ENCODE assay signal across 24 mouse cellular contexts in genomic region chr10:123692186-123692925, GRCm38 (mm10).
DNase-seq lines count a peak whose midpoint lies in the region; ATAC-seq and TF ChIP-seq lines count a peak whose summit lies in the region.
"Had no signal": no experiment of that assay in that cellular context is flagged by ENCODE, and none has a peak within 500 bp of the region (broad histone marks: within the 10 kb centered on the region; RNA-seq: fewer than 3 reads in every experiment).

No protein-coding gene starts in this region.

- TF ChIP-seq POLR2A in brain, embryonic 14.5 days (IDR thresholded peaks at IDR 0.05; ENCODE audit: borderline replicate concordance, extremely low read depth, insufficient read depth, insufficient read length, poor library complexity, severe bottlenecking) = no peak

- no peak overlapping the region for H3K9ac ChIP-seq in heart, embryonic 14.5 days (ENCODE audit: low read length)
- no peak overlapping the region for H3K9ac ChIP-seq in kidney, embryonic 16.5 days (replicated peaks; ENCODE audit: low read length)
- H3K9ac ChIP-seq: hindbrain, embryonic 14.5 days; liver, embryonic 13.5 days; midbrain, embryonic 12.5 days had no signal

- ATAC-seq in heart, embryonic 14.5 days (ENCODE audit: insufficient number of reproducible peaks, insufficient read depth, low FRiP score, low read depth) = no peak
- 0 out of 2 replicates have a peak, but pooled peaks have one; percentile 69 for ATAC-seq in kidney, embryonic 16.5 days (ENCODE audit: low FRiP score, low TSS enrichment)
- ATAC-seq: activated CD4-positive, CD25-positive, alpha-beta regulatory T cell, adult 4 months; inflammation-experienced regulatory T-cells, adult 6 months had no signal

- H3K4me1 ChIP-seq in heart, embryonic 14.5 days (ENCODE audit: control insufficient read depth in 2 of 2, insufficient read depth in 2 of 2, low read length in 2 of 2) = peaks cover 0 to 9% of the 10 kb centered on the region in 2 experiments; a peak in 3 of 4 replicates
- no peaks in the 10 kb centered on the region for H3K4me1 ChIP-seq in kidney, embryonic 16.5 days (ENCODE audit: insufficient read depth, low read length)
- H3K4me1 ChIP-seq: liver, embryonic 13.5 days; midbrain, embryonic 12.5 days had no signal

- no peak for TF ChIP-seq CTCF in brain, embryonic 14.5 days (IDR thresholded peaks at IDR 0.05; ENCODE audit: borderline replicate concordance, extremely low read depth, insufficient read depth, insufficient read length)

- no peak for DNase-seq in heart, adult 11 months
- no peak for DNase-seq in kidney, adult 11 months
- DNase-seq in brain, embryonic 14.5 days (ENCODE audit: low read depth) = peak; percentile 58
- DNase-seq in retina, embryonic 14.5 days (ENCODE audit: low spot score) = peak; percentile 53
- no peak for DNase-seq in spleen, postnatal 14 days (ENCODE audit: low spot score in 2 of 2)
- DNase-seq: adrenal gland, adult 8-10 months; cerebellum, adult 18-20 months; cerebellum, postnatal 14 days; gastrocnemius, postnatal 25 days; heart, postnatal 4 days; kidney, adult 8-10 months; liver, embryonic 13.5 days; lung, adult 2 months; lung, postnatal 14 days; right cerebral cortex, postnatal 25 days; spleen, adult 18-20 months; thymus, postnatal 25 days had no signal

- no peaks in the 10 kb centered on the region for H3K9me3 ChIP-seq in heart, embryonic 14.5 days (ENCODE audit: control insufficient read depth, low read length)
- no peaks in the 10 kb centered on the region for H3K9me3 ChIP-seq in kidney, embryonic 16.5 days (ENCODE audit: low read length)
- H3K9me3 ChIP-seq: midbrain, embryonic 12.5 days had no signal

- H3K27me3 ChIP-seq in heart, embryonic 14.5 days (ENCODE audit: control insufficient read depth, insufficient read depth, low read length) = no peaks in the 10 kb centered on the region
- no peaks in the 10 kb centered on the region for H3K27me3 ChIP-seq in kidney, embryonic 16.5 days (ENCODE audit: insufficient read depth, low read length)
- H3K27me3 ChIP-seq: liver, embryonic 13.5 days; midbrain, embryonic 12.5 days had no signal

- 48% methylated on average over 8 of the region's 8 CpGs for WGBS in heart, embryonic 14.5 days
- WGBS in kidney, embryonic 16.5 days = 45% methylated on average over 8 of the region's 8 CpGs

- no peak overlapping the region for H3K4me3 ChIP-seq in heart, embryonic 14.5 days (ENCODE audit: control insufficient read depth in 1 of 2, insufficient read depth in 1 of 2, low read depth in 1 of 2, low read length in 2 of 2)
- H3K4me3 ChIP-seq in kidney, embryonic 16.5 days (ENCODE audit: low read length) = no peak overlapping the region
- H3K4me3 ChIP-seq: left cerebral cortex, adult 2 months; liver, embryonic 13.5 days; midbrain, embryonic 12.5 days had no signal

- H3K4me2 ChIP-seq in heart, embryonic 14.5 days (ENCODE audit: low read length) = peak overlapping the region; percentile 19; the same call in 1 of the 2 replicates
- no peak overlapping the region for H3K4me2 ChIP-seq in kidney, embryonic 16.5 days (replicated peaks; ENCODE audit: low read depth, low read length)
- H3K4me2 ChIP-seq: hindbrain, embryonic 14.5 days; liver, embryonic 13.5 days; midbrain, embryonic 12.5 days had no signal

- H3K36me3 ChIP-seq in heart, embryonic 14.5 days (ENCODE audit: control insufficient read depth, insufficient read depth, low read length) = no peaks in the 10 kb centered on the region
- H3K36me3 ChIP-seq in kidney, embryonic 16.5 days (ENCODE audit: insufficient read depth, low read length) = no peaks in the 10 kb centered on the region
- H3K36me3 ChIP-seq: liver, embryonic 13.5 days; midbrain, embryonic 12.5 days had no signal

- no peak overlapping the region; a peak in 1 of 4 replicates for H3K27ac ChIP-seq in heart, embryonic 14.5 days (replicated peaks in 1 of 2; ENCODE audit: control insufficient read depth in 1 of 2, insufficient read depth in 1 of 2, low read depth in 2 of 2, low read length in 2 of 2)
- H3K27ac ChIP-seq in kidney, embryonic 16.5 days (ENCODE audit: low read length) = no peak overlapping the region
- H3K27ac ChIP-seq: hindbrain, embryonic 14.5 days; left cerebral cortex, adult 2 months; liver, embryonic 13.5 days; midbrain, embryonic 12.5 days had no signal

Comparison
In these comparisons a context has a peak if more than half of its experiments do, and no peak if none do; other contexts are left out.
1. DNase-seq: peak in brain, embryonic 14.5 days (single experiment) and retina, embryonic 14.5 days (single experiment); none in heart, adult 11 months (single experiment), kidney, adult 11 months (single experiment) and spleen, postnatal 14 days (0 of 2).